Mouse (Mus musculus): ENCODE results near the gene Akt3. TPM values are rescaled to one million over a fixed set of nuclear protein-coding genes. Genes with fewer than 3 reads are reported as not detected.

The Akt3 gene
- total RNA-seq, 2 experiments from 2014 or later, result 22.5 to 23.8 TPM

GRCm38 (mm10) chr1:177191623-177192022, 66.4 kb downstream of the Akt3 start:
- intact Hi-C loops (cut with DNase I), result loop anchor here (2.0 to 5.0 kb wide), 3 partner anchors 66 to 493 kb away; partner anchors contain the start of gene Akt3
- DNase-seq, result no peak

- DNase-seq, result no peak
- intact Hi-C loops (cut with DNase I), result loop anchor here (2.0 to 5.0 kb wide), 3 partner anchors 67 to 494 kb away; partner anchors contain the start of gene Akt3
Measured at GRCm38 (mm10) chr1:177190358-177190757, 67.6 kb downstream of the Akt3 start.

- no peak for DNase-seq
- intact Hi-C loops (cut with DNase I), result loop anchor here (1.0 to 10.0 kb wide), 2 partner anchors 174 to 309 kb away; no protein-coding TSS in a partner anchor
Measured at GRCm38 (mm10) chr1:177188708-177189107, 69.3 kb downstream of the Akt3 start.

- DNase-seq, result no peak
- intact Hi-C loops (cut with DNase I), result loop anchor here (10.0 kb wide), 1 partner anchor 172 kb away; no protein-coding TSS in a partner anchor
Measured at GRCm38 (mm10) chr1:177186751-177187150, 71.3 kb downstream of the Akt3 start.

GRCm38 (mm10) chr1:177179635-177180034, 78.4 kb downstream of the Akt3 start:
- intact Hi-C loops (cut with DNase I), result loop anchor here (10.0 kb wide), 1 partner anchor 165 kb away; no protein-coding TSS in a partner anchor
- no peak for DNase-seq

- DNase-seq, result no peak
- intact Hi-C loops (cut with DNase I), result no loop called here
Measured at GRCm38 (mm10) chr1:177175436-177175835, 82.6 kb downstream of the Akt3 start.

GRCm38 (mm10) chr1:177171300-177171699, 86.7 kb downstream of the Akt3 start:
- intact Hi-C loops (cut with DNase I), result no loop called here
- no peak for DNase-seq

- DNase-seq, result no peak
- intact Hi-C loops (cut with DNase I), result no loop called here
Measured at GRCm38 (mm10) chr1:177165789-177166188, 92.2 kb downstream of the Akt3 start.

- DNase-seq, result no peak
- intact Hi-C loops (cut with DNase I), result no loop called here
Measured at GRCm38 (mm10) chr1:177165336-177165735, 92.7 kb downstream of the Akt3 start.

GRCm38 (mm10) chr1:177150344-177151021, 107.5 kb downstream of the Akt3 start:
- intact Hi-C loops (cut with DNase I), result no loop called here
- DNase-seq, result no peak

- intact Hi-C loops (cut with DNase I), result no loop called here
- DNase-seq, result no peak
Measured at GRCm38 (mm10) chr1:177148746-177149145, 109.3 kb downstream of the Akt3 start.

- DNase-seq, result no peak
- intact Hi-C loops (cut with DNase I), result no loop called here
Measured at GRCm38 (mm10) chr1:177141468-177141867, 116.5 kb downstream of the Akt3 start.

- no peak for DNase-seq
- intact Hi-C loops (cut with DNase I), result no loop called here
Measured at GRCm38 (mm10) chr1:177139652-177140051, 118.4 kb downstream of the Akt3 start.

- DNase-seq, result no peak
- intact Hi-C loops (cut with DNase I), result no loop called here
Measured at GRCm38 (mm10) chr1:177131458-177131857, 126.5 kb downstream of the Akt3 start.

- intact Hi-C loops (cut with DNase I), result no loop called here
- no peak for DNase-seq
Measured at GRCm38 (mm10) chr1:177126674-177127073, 131.3 kb downstream of the Akt3 start.

GRCm38 (mm10) chr1:177110665-177111271, 147.2 kb downstream of the Akt3 start:
- DNase-seq, result no peak
- intact Hi-C loops (cut with DNase I), result no loop called here

GRCm38 (mm10) chr1:177090465-177090864, 167.5 kb downstream of the Akt3 start:
- intact Hi-C loops (cut with DNase I), result no loop called here
- no peak for DNase-seq

GRCm38 (mm10) chr1:177089515-177089914, 168.5 kb downstream of the Akt3 start:
- DNase-seq, result no peak
- intact Hi-C loops (cut with DNase I), result no loop called here

- intact Hi-C loops (cut with DNase I), result no loop called here
- DNase-seq, result no peak
Measured at GRCm38 (mm10) chr1:177089048-177089447, 169.0 kb downstream of the Akt3 start.

GRCm38 (mm10) chr1:177081957-177082645, 175.9 kb downstream of the Akt3 start:
- no peak for DNase-seq
- intact Hi-C loops (cut with DNase I), result no loop called here

GRCm38 (mm10) chr1:177069161-177069560, 188.8 kb downstream of the Akt3 start:
- intact Hi-C loops (cut with DNase I), result no loop called here
- DNase-seq, result no peak
